Mouse (Mus musculus): ENCODE results near the gene Tgfbr3. TPM values are rescaled to one million over a fixed set of nuclear protein-coding genes. Genes with fewer than 3 reads are reported as not detected.

Gene Tgfbr3
- polyA plus RNA-seq, 1 experiment from 2014 or later = 38.2 TPM

DNA sequence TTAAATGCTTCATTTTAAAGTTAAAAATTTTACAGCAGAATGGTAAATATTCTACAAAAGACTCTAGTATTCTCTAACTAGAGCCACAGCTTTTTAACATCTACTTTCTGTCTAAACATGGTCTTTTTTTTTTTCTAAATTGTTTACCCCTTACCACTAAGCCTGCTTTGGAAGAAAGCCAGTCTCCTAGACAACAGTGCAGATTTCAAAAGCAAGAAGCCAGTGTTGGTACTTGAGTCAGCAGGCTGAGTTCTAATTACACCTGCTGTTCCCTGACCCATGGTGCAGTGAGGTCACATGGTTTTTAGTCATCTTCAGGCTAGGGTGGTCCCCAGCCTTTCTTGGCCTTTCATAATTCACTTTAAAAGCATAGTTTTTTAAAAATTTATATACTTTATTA, 115.2 kb downstream of the Tgfbr3 start:
- Histone ChIP-seq H3K27me3 (replicated peaks; ENCODE audit: control insufficient read depth, insufficient read depth, low read length) (no peaks in the 10 kb centered on the region), H3K27ac (ENCODE audit: low read depth, low read length) (no peak overlapping the region), H3K36me3 (ENCODE audit: control insufficient read depth, insufficient read depth, low read length) (peaks cover 2% of the 10 kb centered on the region; the same call in 1 of the 2 replicates), H3K9me3 (ENCODE audit: control insufficient read depth, low read length) (no peaks in the 10 kb centered on the region), H3K4me2 (no peak overlapping the region), H3K4me3 (ENCODE audit: low read depth, low read length) (no peak overlapping the region), H3K4me1 (replicated peaks; ENCODE audit: control insufficient read depth, insufficient read depth, low read length) (peaks cover 18% of the 10 kb centered on the region), H3K9ac (ENCODE audit: low read depth, low read length) (no peak overlapping the region)
- DNase-seq (ENCODE audit: low spot score) (no peak), ATAC-seq (replicated peaks; ENCODE audit: low FRiP score) (no peak)

- Histone ChIP-seq H3K9ac (ENCODE audit: low read depth, low read length) (no peak overlapping the region), H3K4me1 (replicated peaks; ENCODE audit: control insufficient read depth, insufficient read depth, low read length) (peaks cover 20% of the 10 kb centered on the region), H3K27me3 (replicated peaks; ENCODE audit: control insufficient read depth, insufficient read depth, low read length) (no peaks in the 10 kb centered on the region), H3K4me2 (no peak overlapping the region), H3K27ac (ENCODE audit: low read depth, low read length) (no peak overlapping the region), H3K4me3 (ENCODE audit: low read depth, low read length) (no peak overlapping the region), H3K9me3 (ENCODE audit: control insufficient read depth, low read length) (no peaks in the 10 kb centered on the region), H3K36me3 (ENCODE audit: control insufficient read depth, insufficient read depth, low read length) (peaks cover 2% of the 10 kb centered on the region; the same call in 1 of the 2 replicates)
- ATAC-seq (replicated peaks; ENCODE audit: low FRiP score) = peak; percentile 56; the same call in 1 of the 2 replicates
- DNase-seq (ENCODE audit: low spot score) = no peak
- WGBS = 67% methylated on average over 2 of the region's 2 CpGs
Observed at GRCm38 (mm10) chr5:107173483-107173882, 115.9 kb downstream of the Tgfbr3 start.

DNA sequence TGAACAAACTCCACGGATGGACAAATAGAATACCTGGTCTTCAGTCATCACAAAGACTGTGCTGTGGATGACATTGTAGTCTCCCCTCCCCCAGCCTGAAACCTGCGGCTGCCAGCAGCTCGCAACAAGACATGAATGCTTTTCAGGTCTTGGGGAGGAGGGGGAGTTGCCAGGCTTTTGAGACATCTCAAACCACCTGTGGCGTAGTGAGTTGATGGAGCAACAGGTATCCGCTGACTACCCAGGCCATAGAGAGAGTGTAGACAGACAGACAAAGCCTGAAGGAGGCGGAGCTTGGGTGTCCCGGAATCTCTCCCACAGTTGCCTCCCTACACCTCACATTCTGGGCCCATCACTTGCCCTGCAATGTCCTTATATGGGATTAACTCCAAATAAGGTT, 117.6 kb downstream of the Tgfbr3 start:
- Histone ChIP-seq H3K4me3 (ENCODE audit: low read depth, low read length) (no peak overlapping the region), H3K4me1 (replicated peaks; ENCODE audit: control insufficient read depth, insufficient read depth, low read length) (peaks cover 19% of the 10 kb centered on the region), H3K9ac (ENCODE audit: low read depth, low read length) (no peak overlapping the region), H3K27ac (ENCODE audit: low read depth, low read length) (no peak overlapping the region), H3K36me3 (ENCODE audit: control insufficient read depth, insufficient read depth, low read length) (no peaks in the 10 kb centered on the region), H3K27me3 (replicated peaks; ENCODE audit: control insufficient read depth, insufficient read depth, low read length) (no peaks in the 10 kb centered on the region), H3K9me3 (ENCODE audit: control insufficient read depth, low read length) (no peaks in the 10 kb centered on the region), H3K4me2 (no peak overlapping the region)
- ATAC-seq (replicated peaks; ENCODE audit: low FRiP score) = no peak
- 82% methylated on average over 7 of the region's 7 CpGs for whole genome bisulfite sequencing
- DNase-seq (ENCODE audit: low spot score) = no peak

GRCm38 (mm10) chr5:107169796-107170195, 119.6 kb downstream of the Tgfbr3 start:
- DNase-seq (ENCODE audit: low spot score) = no peak
- H3K4me3 ChIP-seq (ENCODE audit: low read depth, low read length) = no peak overlapping the region
- H3K9me3 ChIP-seq (ENCODE audit: control insufficient read depth, low read length) = no peaks in the 10 kb centered on the region
- no peaks in the 10 kb centered on the region for H3K27me3 ChIP-seq (replicated peaks; ENCODE audit: control insufficient read depth, insufficient read depth, low read length)
- H3K27ac ChIP-seq (ENCODE audit: low read depth, low read length) = no peak overlapping the region
- no peaks in the 10 kb centered on the region for H3K36me3 ChIP-seq (ENCODE audit: control insufficient read depth, insufficient read depth, low read length)
- WGBS = 84% methylated on average over 5 of the region's 5 CpGs
- no peak overlapping the region for H3K4me2 ChIP-seq
- peaks cover 24% of the 10 kb centered on the region for H3K4me1 ChIP-seq (replicated peaks; ENCODE audit: control insufficient read depth, insufficient read depth, low read length)
- H3K9ac ChIP-seq (ENCODE audit: low read depth, low read length) = no peak overlapping the region
- ATAC-seq (replicated peaks; ENCODE audit: low FRiP score) = no peak

DNA sequence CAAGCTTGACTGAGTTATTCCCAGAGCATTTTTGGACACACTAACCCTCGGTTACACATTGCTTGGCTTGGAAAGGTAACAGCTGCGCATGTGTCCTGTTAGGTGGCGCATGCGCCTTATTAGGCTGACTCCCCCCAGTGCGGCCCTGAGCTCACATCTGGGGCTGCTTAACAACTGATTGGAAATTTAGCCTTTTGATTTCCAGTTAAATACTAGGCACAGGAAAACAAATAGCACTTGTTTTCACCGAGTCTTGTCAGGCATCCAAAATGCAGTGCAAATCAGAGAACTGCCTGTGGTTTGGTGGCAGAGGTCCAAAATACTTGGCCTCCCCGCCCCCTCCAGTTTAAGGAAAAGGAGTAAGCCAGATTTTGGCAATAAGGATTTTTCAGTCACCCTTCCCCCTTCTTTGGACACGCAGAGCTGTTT, 121.5 kb downstream of the Tgfbr3 start:
- Histone ChIP-seq H3K27ac (ENCODE audit: low read depth, low read length) (no peak overlapping the region), H3K36me3 (ENCODE audit: control insufficient read depth, insufficient read depth, low read length) (no peaks in the 10 kb centered on the region), H3K9me3 (ENCODE audit: control insufficient read depth, low read length) (no peaks in the 10 kb centered on the region), H3K27me3 (replicated peaks; ENCODE audit: control insufficient read depth, insufficient read depth, low read length) (no peaks in the 10 kb centered on the region), H3K4me2 (no peak overlapping the region), H3K4me3 (ENCODE audit: low read depth, low read length) (no peak overlapping the region), H3K9ac (ENCODE audit: low read depth, low read length) (no peak overlapping the region), H3K4me1 (replicated peaks; ENCODE audit: control insufficient read depth, insufficient read depth, low read length) (peaks cover 27% of the 10 kb centered on the region)
- WGBS = 69% methylated on average over 8 of the region's 8 CpGs
- ATAC-seq (replicated peaks; ENCODE audit: low FRiP score) (no peak), DNase-seq (ENCODE audit: low spot score) (no peak)

DNA sequence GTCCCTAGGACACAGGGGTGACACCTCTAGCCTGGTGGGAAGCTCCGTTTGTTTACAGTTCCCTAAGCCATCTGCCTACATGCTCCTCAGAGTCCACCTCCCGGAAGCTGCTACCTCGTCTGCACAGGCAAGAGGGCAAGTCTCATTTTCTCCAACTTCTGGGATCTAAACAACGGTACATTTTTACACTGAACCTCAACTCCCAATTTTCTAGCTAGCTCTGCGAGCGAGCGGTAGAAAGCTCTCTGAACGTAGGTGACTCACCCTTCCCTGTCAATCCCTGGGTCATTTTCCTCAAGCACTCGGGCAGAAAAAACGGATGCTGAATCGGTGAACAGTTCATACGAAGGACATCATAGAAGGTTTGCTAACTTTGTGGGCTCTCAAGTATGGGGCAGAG, 122.1 kb downstream of the Tgfbr3 start:
- whole genome bisulfite sequencing = 62% methylated on average over 12 of the region's 12 CpGs
- no peaks in the 10 kb centered on the region for H3K9me3 ChIP-seq (ENCODE audit: control insufficient read depth, low read length)
- no peak overlapping the region for H3K4me3 ChIP-seq (ENCODE audit: low read depth, low read length)
- no peak overlapping the region for H3K27ac ChIP-seq (ENCODE audit: low read depth, low read length)
- H3K4me2 ChIP-seq = 0 out of 2 replicates have a peak overlapping the region, but pooled peaks have one; percentile 29
- no peak for ATAC-seq (replicated peaks; ENCODE audit: low FRiP score)
- H3K9ac ChIP-seq (ENCODE audit: low read depth, low read length) = no peak overlapping the region
- H3K27me3 ChIP-seq (replicated peaks; ENCODE audit: control insufficient read depth, insufficient read depth, low read length) = no peaks in the 10 kb centered on the region
- peaks cover 27% of the 10 kb centered on the region for H3K4me1 ChIP-seq (replicated peaks; ENCODE audit: control insufficient read depth, insufficient read depth, low read length)
- DNase-seq (ENCODE audit: low spot score) = no peak
- no peaks in the 10 kb centered on the region for H3K36me3 ChIP-seq (ENCODE audit: control insufficient read depth, insufficient read depth, low read length)

DNA sequence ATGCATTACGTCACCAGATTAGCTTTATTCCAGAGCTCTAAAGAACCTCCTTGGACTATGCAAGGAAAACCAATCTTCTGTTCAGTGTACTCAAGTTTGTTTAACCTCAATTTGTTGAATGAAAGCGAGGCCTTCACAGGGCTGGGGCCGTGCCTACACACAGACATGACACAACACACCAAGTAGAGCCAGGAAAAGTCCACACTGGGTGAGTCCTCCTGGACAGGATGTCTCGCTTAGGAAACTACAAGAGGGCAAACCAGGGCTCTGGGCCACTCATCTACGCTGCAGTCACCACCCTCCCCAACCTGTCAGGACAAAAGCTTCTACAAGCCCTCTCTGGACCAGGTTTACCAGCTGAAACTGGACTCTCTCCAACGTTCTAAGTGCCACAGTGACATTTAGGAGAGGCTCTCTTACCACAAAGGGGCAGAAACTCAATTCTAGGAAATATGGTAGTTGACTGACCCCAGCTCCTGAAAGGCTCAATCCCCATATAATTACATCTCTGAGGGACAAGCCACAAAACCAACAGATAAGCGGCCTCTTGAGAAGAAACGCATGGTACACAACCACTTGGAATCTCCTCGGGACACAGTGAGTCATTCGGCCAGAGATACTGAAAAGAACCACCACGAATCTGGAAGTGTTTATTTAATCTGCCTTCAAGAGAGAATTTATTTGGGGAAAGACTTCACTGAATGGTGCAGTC, 122.6 kb downstream of the Tgfbr3 start:
- 53% methylated on average over 11 of the region's 11 CpGs for WGBS
- Histone ChIP-seq H3K4me2 (no peak overlapping the region), H3K27me3 (replicated peaks; ENCODE audit: control insufficient read depth, insufficient read depth, low read length) (no peaks in the 10 kb centered on the region), H3K9me3 (ENCODE audit: control insufficient read depth, low read length) (no peaks in the 10 kb centered on the region), H3K27ac (ENCODE audit: low read depth, low read length) (peak overlapping the region; percentile 48; the same call in 1 of the 2 replicates), H3K9ac (ENCODE audit: low read depth, low read length) (no peak overlapping the region), H3K36me3 (ENCODE audit: control insufficient read depth, insufficient read depth, low read length) (no peaks in the 10 kb centered on the region), H3K4me1 (replicated peaks; ENCODE audit: control insufficient read depth, insufficient read depth, low read length) (peaks cover 27% of the 10 kb centered on the region), H3K4me3 (ENCODE audit: low read depth, low read length) (no peak overlapping the region)
- ATAC-seq (replicated peaks; ENCODE audit: low FRiP score) (no peak), DNase-seq (ENCODE audit: low spot score) (no peak)

- ATAC-seq (replicated peaks; ENCODE audit: low FRiP score) (no peak), DNase-seq (ENCODE audit: low spot score) (no peak)
- no peaks in the 10 kb centered on the region for H3K27me3 ChIP-seq (replicated peaks; ENCODE audit: control insufficient read depth, insufficient read depth, low read length)
- no peak overlapping the region for H3K4me2 ChIP-seq
- WGBS = 71% methylated on average over 7 of the region's 7 CpGs
- no peak overlapping the region for H3K9ac ChIP-seq (ENCODE audit: low read depth, low read length)
- peaks cover 27% of the 10 kb centered on the region for H3K4me1 ChIP-seq (replicated peaks; ENCODE audit: control insufficient read depth, insufficient read depth, low read length)
- no peak overlapping the region for H3K4me3 ChIP-seq (ENCODE audit: low read depth, low read length)
- no peak overlapping the region for H3K27ac ChIP-seq (ENCODE audit: low read depth, low read length)
- no peaks in the 10 kb centered on the region for H3K9me3 ChIP-seq (ENCODE audit: control insufficient read depth, low read length)
- H3K36me3 ChIP-seq (ENCODE audit: control insufficient read depth, insufficient read depth, low read length) = no peaks in the 10 kb centered on the region
Observed at GRCm38 (mm10) chr5:107165734-107166133, 123.7 kb downstream of the Tgfbr3 start.

DNA sequence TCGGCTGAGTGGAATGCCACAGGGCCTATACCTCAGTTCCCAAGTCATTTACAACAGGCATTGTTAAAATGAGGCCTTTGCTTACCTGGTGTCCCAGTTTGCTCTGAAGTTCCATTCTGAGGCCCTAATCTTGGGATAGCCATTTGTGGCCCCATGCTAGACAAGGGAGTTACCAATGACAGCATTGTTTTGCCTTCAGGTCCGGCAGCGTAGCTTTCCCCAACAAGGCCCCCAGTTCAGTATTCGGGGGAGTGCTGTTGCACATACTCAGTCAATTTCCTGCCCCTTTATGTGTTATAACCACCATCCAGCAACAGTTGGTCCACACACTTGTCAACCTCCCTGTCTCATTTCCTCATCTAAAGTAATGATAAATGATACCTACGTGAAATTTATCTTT, 124.2 kb downstream of the Tgfbr3 start:
- Histone ChIP-seq H3K4me3 (ENCODE audit: low read depth, low read length) (no peak overlapping the region), H3K9ac (ENCODE audit: low read depth, low read length) (no peak overlapping the region), H3K4me2 (no peak overlapping the region), H3K27me3 (replicated peaks; ENCODE audit: control insufficient read depth, insufficient read depth, low read length) (no peaks in the 10 kb centered on the region), H3K9me3 (ENCODE audit: control insufficient read depth, low read length) (no peaks in the 10 kb centered on the region), H3K27ac (ENCODE audit: low read depth, low read length) (no peak overlapping the region), H3K4me1 (replicated peaks; ENCODE audit: control insufficient read depth, insufficient read depth, low read length) (peaks cover 27% of the 10 kb centered on the region), H3K36me3 (ENCODE audit: control insufficient read depth, insufficient read depth, low read length) (no peaks in the 10 kb centered on the region)
- ATAC-seq (replicated peaks; ENCODE audit: low FRiP score) (no peak), DNase-seq (ENCODE audit: low spot score) (no peak)
- 82% methylated on average over 5 of the region's 5 CpGs for WGBS
